Mouse (Mus musculus) stomach, embryonic 16.5 days (tissue): ENCODE measurements around the gene Olfr1193. TPM values are rescaled to one million over a fixed set of nuclear protein-coding genes. Genes with fewer than 3 reads are reported as not detected.
"Not testable (repeated sequence)": the region's sequence is repeated elsewhere in the genome, so short reads cannot be mapped to it uniquely, and the experiment has no call there.

Experiments used
- ATAC-seq: fragments of 200-750 bp; cut with Nextera tagmentation; 2 replicates; pipeline ENCODE4 v1.8.0; 2017; ENCODE audit warnings: moderate number of reproducible peaks, moderate TSS enrichment; ENCODE audit not compliant: insufficient read depth, low FRiP score
- H3K27ac ChIP-seq: fragments of 300-500 bp; sonication (generic); 2 replicates; pipeline ENCODE4 v1.5.1; 2014; ENCODE audit warnings: low read length
- H3K27me3 ChIP-seq: fragments of 300-500 bp; sonication (generic); 2 replicates; pipeline ENCODE4 v1.6.1; 2014; ENCODE audit warnings: low read length, control low read depth, mixed read lengths; ENCODE audit not compliant: control insufficient read depth, insufficient read depth
- H3K36me3 ChIP-seq: fragments of 300-500 bp; sonication (generic); 2 replicates; pipeline ENCODE4 v1.6.1; 2014; ENCODE audit warnings: low read length; ENCODE audit not compliant: control insufficient read depth, insufficient read depth
- H3K4me1 ChIP-seq: fragments of 300-500 bp; sonication (generic); 2 replicates; pipeline ENCODE4 v1.6.1; 2014; ENCODE audit warnings: low read length, control low read depth, mixed read lengths; ENCODE audit not compliant: control insufficient read depth, insufficient read depth
- H3K4me2 ChIP-seq: fragments of 300-500 bp; sonication (generic); 2 replicates; pipeline ENCODE4 v1.6.1; 2014; ENCODE audit warnings: low read depth, low read length, mixed read lengths
- H3K4me3 ChIP-seq: fragments of 300-500 bp; sonication (generic); replicated peaks from 2 replicates; pipeline ENCODE4 v1.5.1; 2014; ENCODE audit warnings: mild to moderate bottlenecking, low read length
- H3K9ac ChIP-seq: fragments of 300-500 bp; sonication (generic); 2 replicates; pipeline ENCODE4 v1.6.1; 2014; ENCODE audit warnings: low read length
- H3K9me3 ChIP-seq: fragments of 300-500 bp; sonication (generic); replicated peaks from 2 replicates; pipeline ENCODE4 v1.6.1; 2016; ENCODE audit warnings: low read length, control low read depth; ENCODE audit not compliant: control insufficient read depth
- WGBS: fragments of 180-500 bp; shearing (Covaris S2); extraction: QIAGEN DNeasy Blood & Tissue Kit; methylation state at CpG from one replicate; pipeline ENCODE4 v1.1.7; 2014; 5-methylcytosine and 5-hydroxymethylcytosine counted together
- polyA plus RNA-seq: library from polyadenylated mRNA; unstranded; fragments of >200 nt; fragmentation: Nextera tagmentation; extraction: Ambion mirVana; gene quantifications from 2 replicates; pipeline ENCODE4 v1.2.1, GENCODE M21; 2015

The Olfr1193 gene
- not detected in 2 replicates for polyA plus RNA-seq

- not testable (repeated sequence) for H3K36me3 ChIP-seq, H3K9me3 ChIP-seq, H3K4me1 ChIP-seq, H3K27me3 ChIP-seq, H3K4me2 ChIP-seq, H3K4me3 ChIP-seq, H3K27ac ChIP-seq, H3K9ac ChIP-seq, ATAC-seq
These were observed at the start of gene Olfr1193 for GRCm38 (mm10) chr2:88675328-88675727. Gene Olfr1193, plus strand, starts transcription at chr2:88675628.

GRCm38 (mm10) chr2:88640242-88640641 is 35.2 kb upstream of the Olfr1193 start, which contains the start of gene Olfr1191-ps1:
Gene Olfr1191-ps1, plus strand, starts transcription at chr2:88640542.
- H3K4me3 ChIP-seq, H3K4me1 ChIP-seq, H3K4me2 ChIP-seq, H3K27ac ChIP-seq, H3K36me3 ChIP-seq, H3K9me3 ChIP-seq, H3K27me3 ChIP-seq, H3K9ac ChIP-seq, ATAC-seq: not testable (repeated sequence)
- 81% methylated on average over 1 of the region's 1 CpGs for WGBS

GRCm38 (mm10) chr2:88648209-88648608 is 27.2 kb upstream of the Olfr1193 start, which contains the start of gene Olfr1192-ps1:
Gene Olfr1192-ps1, plus strand, starts transcription at chr2:88648509.
- no peak for ATAC-seq
- WGBS: 27% methylated on average over 1 of the region's 1 CpGs
- no peak within 1 kb of the TSS for H3K9ac ChIP-seq
- no peak within 1 kb of the TSS for H3K27ac ChIP-seq
- H3K4me1 ChIP-seq: no peaks in the 10 kb centered on the region
- no peaks in the 10 kb centered on the region for H3K27me3 ChIP-seq
- H3K4me3 ChIP-seq: no peak within 1 kb of the TSS
- H3K9me3 ChIP-seq: no peaks in the 10 kb centered on the region
- H3K4me2 ChIP-seq: no peak within 1 kb of the TSS
- no peaks in the 10 kb centered on the region for H3K36me3 ChIP-seq

GRCm38 (mm10) chr2:88689087-88689486 is 13.7 kb downstream of the Olfr1193 start, which contains the start of gene Olfr1195:
Gene Olfr1195, minus strand, starts transcription at chr2:88689187.
- Histone ChIP-seq H3K36me3 (no peaks in the 10 kb centered on the region), H3K9ac (no peak within 1 kb of the TSS), H3K4me2 (no peak within 1 kb of the TSS), H3K4me1 (no peaks in the 10 kb centered on the region), H3K27me3 (no peaks in the 10 kb centered on the region), H3K27ac (no peak within 1 kb of the TSS), H3K4me3 (no peak within 1 kb of the TSS), H3K9me3 (no peaks in the 10 kb centered on the region)
- no peak for ATAC-seq

GRCm38 (mm10) chr2:88704497-88704896 is 29.1 kb downstream of the Olfr1193 start, which contains the start of gene Olfr1196:
Gene Olfr1196, minus strand, starts transcription at chr2:88704597.
- no peak for ATAC-seq
- WGBS: 83% methylated on average over 2 of the region's 2 CpGs

More at GRCm38 (mm10) chr2:88704497-88704896, 29.1 kb downstream of the Olfr1193 start, which contains the start of gene Olfr1196:
- no peak within 1 kb of the TSS for H3K27ac ChIP-seq
- no peaks in the 10 kb centered on the region for H3K4me1 ChIP-seq
- H3K4me2 ChIP-seq: no peak within 1 kb of the TSS
- no peak within 1 kb of the TSS for H3K4me3 ChIP-seq
- no peaks in the 10 kb centered on the region for H3K9me3 ChIP-seq
- H3K27me3 ChIP-seq: no peaks in the 10 kb centered on the region
- H3K9ac ChIP-seq: no peak within 1 kb of the TSS
- H3K36me3 ChIP-seq: no peaks in the 10 kb centered on the region

Other genes with a start within 250 kb of the Olfr1193 start
- not detected in 2 replicates for gene Olfr1181, start 249.5 kb upstream of the Olfr1193 start, polyA plus RNA-seq
- gene Gm13757, start 226.5 kb upstream of the Olfr1193 start, polyA plus RNA-seq: not detected in 2 replicates
- not detected in 2 replicates for gene Olfr1183, start 220.8 kb upstream of the Olfr1193 start, polyA plus RNA-seq
- gene Olfr1184, start 192.0 kb upstream of the Olfr1193 start, polyA plus RNA-seq: not detected in 2 replicates
- not detected in 2 replicates for gene Olfr1185-ps1, start 182.3 kb upstream of the Olfr1193 start, polyA plus RNA-seq
- gene Olfr1186, start 157.1 kb upstream of the Olfr1193 start, polyA plus RNA-seq: not detected in 2 replicates
- not detected in 2 replicates for gene Olfr1188, start 118.7 kb upstream of the Olfr1193 start, polyA plus RNA-seq
- not detected in 2 replicates for gene Olfr1189, start 89.2 kb upstream of the Olfr1193 start, polyA plus RNA-seq
- not detected in 2 replicates for gene Olfr1191-ps1, start 35.1 kb upstream of the Olfr1193 start, polyA plus RNA-seq
- gene Olfr1192-ps1, start 27.1 kb upstream of the Olfr1193 start, polyA plus RNA-seq: not detected in 2 replicates
- gene Olfr1195, start 13.6 kb downstream of the Olfr1193 start, polyA plus RNA-seq: not detected in 2 replicates
- gene Olfr1196, start 29.0 kb downstream of the Olfr1193 start, polyA plus RNA-seq: not detected in 2 replicates
- gene Olfr1197, start 56.7 kb downstream of the Olfr1193 start, polyA plus RNA-seq: not detected in 2 replicates
- not detected in 2 replicates for gene Olfr1198, start 75.7 kb downstream of the Olfr1193 start, polyA plus RNA-seq
- gene Olfr1199, start 84.8 kb downstream of the Olfr1193 start, polyA plus RNA-seq: not detected in 2 replicates
- not detected in 2 replicates for gene Olfr1200, start 94.9 kb downstream of the Olfr1193 start, polyA plus RNA-seq
- not detected in 2 replicates for gene Olfr1201, start 117.4 kb downstream of the Olfr1193 start, polyA plus RNA-seq
- not detected in 2 replicates for gene Olfr1202, start 138.9 kb downstream of the Olfr1193 start, polyA plus RNA-seq
- gene Olfr1205, start 154.1 kb downstream of the Olfr1193 start, polyA plus RNA-seq: not detected in 2 replicates
- gene Olfr1204, start 173.7 kb downstream of the Olfr1193 start, polyA plus RNA-seq: not detected in 2 replicates
- gene Olfr1206, start 187.6 kb downstream of the Olfr1193 start, polyA plus RNA-seq: not detected in 2 replicates
- not detected in 2 replicates for gene Olfr1208, start 226.7 kb downstream of the Olfr1193 start, polyA plus RNA-seq
- not detected in 2 replicates for gene Olfr1209, start 239.5 kb downstream of the Olfr1193 start, polyA plus RNA-seq